Mouse (Mus musculus) c-Kit-positive CD71-negative TER-119-negative erythroid progenitor cells, embryonic 14.5 days (primary cell): ENCODE measurements around the gene Mecom.

Source experiments
- DNase-seq: peaks from one replicate; pipeline ENCODE4 v3.0.0-alpha.2; 2013; ENCODE audit warnings: low read depth

Mecom gene

GRCm38 (mm10) chr3:30148378-30149079 is 399.3 kb downstream of the Mecom start:
- no peak for DNase-seq

- DNase-seq: no peak
These were observed 402.8 kb downstream of the Mecom start for GRCm38 (mm10) chr3:30145051-30145450.

GRCm38 (mm10) chr3:30143961-30144411 is 403.8 kb downstream of the Mecom start:
- DNase-seq: no peak

- DNase-seq: no peak
These were observed 404.4 kb downstream of the Mecom start for GRCm38 (mm10) chr3:30143440-30143839.

- no peak for DNase-seq
These were observed 407.5 kb downstream of the Mecom start for GRCm38 (mm10) chr3:30140349-30140748.

- DNase-seq: no peak
These were observed 408.1 kb downstream of the Mecom start for GRCm38 (mm10) chr3:30139678-30140077.

- DNase-seq: no peak
These were observed 409.2 kb downstream of the Mecom start for GRCm38 (mm10) chr3:30138588-30138987.

GRCm38 (mm10) chr3:30135857-30136256 is 412.0 kb downstream of the Mecom start:
- DNase-seq: no peak

- no peak for DNase-seq
These were observed 412.7 kb downstream of the Mecom start for GRCm38 (mm10) chr3:30135119-30135518.

GRCm38 (mm10) chr3:30132981-30133380 is 414.8 kb downstream of the Mecom start:
- no peak for DNase-seq

- no peak for DNase-seq
These were observed 415.4 kb downstream of the Mecom start for GRCm38 (mm10) chr3:30132370-30132769.

GRCm38 (mm10) chr3:30130495-30130894 is 417.3 kb downstream of the Mecom start:
- no peak for DNase-seq

GRCm38 (mm10) chr3:30122618-30123017 is 425.2 kb downstream of the Mecom start:
- DNase-seq: no peak

- no peak for DNase-seq
These were observed 426.9 kb downstream of the Mecom start for GRCm38 (mm10) chr3:30120790-30121512.

GRCm38 (mm10) chr3:30118594-30119297 is 429.1 kb downstream of the Mecom start:
- no peak for DNase-seq

GRCm38 (mm10) chr3:30113249-30113770 is 434.5 kb downstream of the Mecom start:
- DNase-seq: no peak

GRCm38 (mm10) chr3:30107945-30108670 is 439.7 kb downstream of the Mecom start:
- DNase-seq: no peak

GRCm38 (mm10) chr3:30106481-30106880 is 441.3 kb downstream of the Mecom start:
- no peak for DNase-seq

GRCm38 (mm10) chr3:30105859-30106258 is 441.9 kb downstream of the Mecom start:
- no peak for DNase-seq

- no peak for DNase-seq
These were observed 442.5 kb downstream of the Mecom start for GRCm38 (mm10) chr3:30105194-30105823.

GRCm38 (mm10) chr3:30104515-30105098 is 443.2 kb downstream of the Mecom start:
- DNase-seq: no peak
